Mouse (Mus musculus) A20 (cell line): Measurements from ENCODE around the gene Nos1ap.

Experiments used
- DNase-seq: peaks from one replicate; pipeline ENCODE4 v3.0.0-alpha.2; 2011; ENCODE audit warnings: low read depth, low spot score

Gene Nos1ap

GRCm38 (mm10) chr1:170589219-170590040, at the start of gene Nos1ap:
TSS of gene Nos1ap (minus strand) at chr1:170589861.
- no peak for DNase-seq

GRCm38 (mm10) chr1:170638941-170639340, 49.3 kb upstream of the Nos1ap start:
- DNase-seq, result no peak

- no peak for DNase-seq
These were observed 43.2 kb upstream of the Nos1ap start for GRCm38 (mm10) chr1:170632856-170633255.

- peak; percentile 70 for DNase-seq
These were observed 42.7 kb upstream of the Nos1ap start for GRCm38 (mm10) chr1:170632385-170632784.

GRCm38 (mm10) chr1:170631571-170631970, 41.9 kb upstream of the Nos1ap start:
- DNase-seq, result no peak

- DNase-seq, result no peak
These were observed 40.8 kb upstream of the Nos1ap start for GRCm38 (mm10) chr1:170630489-170630888.

GRCm38 (mm10) chr1:170623432-170623831, 33.8 kb upstream of the Nos1ap start:
- DNase-seq, result no peak

- no peak for DNase-seq
These were observed 33.3 kb upstream of the Nos1ap start for GRCm38 (mm10) chr1:170622934-170623333.

GRCm38 (mm10) chr1:170619686-170620374, 30.2 kb upstream of the Nos1ap start:
- no peak for DNase-seq

GRCm38 (mm10) chr1:170612968-170613872, 23.6 kb upstream of the Nos1ap start:
- peak; percentile 33 for DNase-seq

- no peak for DNase-seq
These were observed 22.0 kb upstream of the Nos1ap start for GRCm38 (mm10) chr1:170611631-170612030.

GRCm38 (mm10) chr1:170610695-170611094, 21.0 kb upstream of the Nos1ap start:
- DNase-seq, result no peak

- DNase-seq, result no peak
These were observed 20.6 kb upstream of the Nos1ap start for GRCm38 (mm10) chr1:170610289-170610688.

GRCm38 (mm10) chr1:170609872-170610271, 20.2 kb upstream of the Nos1ap start:
- no peak for DNase-seq

- no peak for DNase-seq
These were observed 18.9 kb upstream of the Nos1ap start for GRCm38 (mm10) chr1:170608461-170609071.

- no peak for DNase-seq
These were observed 17.7 kb upstream of the Nos1ap start for GRCm38 (mm10) chr1:170607231-170607917.

- no peak for DNase-seq
These were observed 15.8 kb upstream of the Nos1ap start for GRCm38 (mm10) chr1:170605228-170606001.

- DNase-seq, result no peak
These were observed 4.9 kb upstream of the Nos1ap start for GRCm38 (mm10) chr1:170594575-170594974.

GRCm38 (mm10) chr1:170590531-170590930, 870 bp upstream of the Nos1ap start:
- no peak for DNase-seq

GRCm38 (mm10) chr1:170590041-170590360, 340 bp upstream of the Nos1ap start:
- no peak for DNase-seq
